Mouse (Mus musculus) C2C12 (cell line): Measurements from ENCODE around the gene Ado. TPM values are rescaled to one million over a fixed set of nuclear protein-coding genes. Genes with fewer than 3 reads are reported as not detected.

Experiments
- H3K27me3 ChIP-seq: one replicate; pipeline ENCODE4 v1.6.1; 2011; ENCODE audit not compliant: control insufficient read depth, insufficient read depth, insufficient read length
- H3K36me3 ChIP-seq: one replicate; pipeline ENCODE4 v1.6.1; 2011; ENCODE audit not compliant: control insufficient read depth, insufficient read depth
- H3K4me3 ChIP-seq: one replicate; pipeline ENCODE4 v1.5.1; 2011; ENCODE audit warnings: mild to moderate bottlenecking, control low read depth; ENCODE audit not compliant: poor library complexity, insufficient read depth, severe bottlenecking
- H3K79me2 ChIP-seq: one replicate; pipeline ENCODE4 v1.6.1; 2011; ENCODE audit not compliant: control insufficient read depth, insufficient read depth
- H3K79me3 ChIP-seq: one replicate; pipeline ENCODE4 v1.6.1; 2011; ENCODE audit warnings: low read depth, control low read depth
- H3ac ChIP-seq: one replicate; pipeline ENCODE3; 2011; ENCODE audit warnings: low read depth; ENCODE audit not compliant: control insufficient read depth, insufficient read length
- CEBPB ChIP-seq: IDR thresholded peaks from one replicate; pipeline ENCODE4 v1.6.1; 2011; ENCODE audit warnings: low read depth, mild to moderate bottlenecking, control low read depth, moderate library complexity
- CTCF ChIP-seq: IDR thresholded peaks from one replicate; pipeline ENCODE4 v1.5.1; 2011; ENCODE audit not compliant: control insufficient read depth, insufficient read depth, insufficient read length
- FOSL1 ChIP-seq: IDR thresholded peaks from one replicate; pipeline ENCODE4 v1.8.0; 2011; ENCODE audit warnings: mild to moderate bottlenecking, low read length; ENCODE audit not compliant: poor library complexity, insufficient read depth, severe bottlenecking
- MAX ChIP-seq: IDR thresholded peaks from one replicate; pipeline ENCODE4 v1.6.1; 2011; ENCODE audit warnings: mild to moderate bottlenecking, control low read depth
- MYOD1 ChIP-seq: IDR thresholded peaks from one replicate; pipeline ENCODE4 v1.6.1; 2011; ENCODE audit warnings: low read depth; ENCODE audit not compliant: control insufficient read depth, insufficient read length
- MYOG ChIP-seq: IDR thresholded peaks from one replicate; pipeline ENCODE4 v1.6.1; 2011; ENCODE audit not compliant: control insufficient read depth, insufficient read length; ENCODE audit errors: extremely low read depth
- USF1 ChIP-seq: IDR thresholded peaks from one replicate; pipeline ENCODE4 v1.6.1; 2011; ENCODE audit warnings: low read depth, mild to moderate bottlenecking, control low read depth, moderate library complexity
- polyA plus RNA-seq: library from polyadenylated mRNA; unstranded; fragments of >200 nt; fragmentation: generic; extraction: Trizol; gene quantifications from one replicate; pipeline ENCODE4 v1.2.1, GENCODE M21; 2012; ENCODE audit warnings: missing spikeins

The Ado gene
- polyA plus RNA-seq, 1 experiment = 26.3 TPM

DNA sequence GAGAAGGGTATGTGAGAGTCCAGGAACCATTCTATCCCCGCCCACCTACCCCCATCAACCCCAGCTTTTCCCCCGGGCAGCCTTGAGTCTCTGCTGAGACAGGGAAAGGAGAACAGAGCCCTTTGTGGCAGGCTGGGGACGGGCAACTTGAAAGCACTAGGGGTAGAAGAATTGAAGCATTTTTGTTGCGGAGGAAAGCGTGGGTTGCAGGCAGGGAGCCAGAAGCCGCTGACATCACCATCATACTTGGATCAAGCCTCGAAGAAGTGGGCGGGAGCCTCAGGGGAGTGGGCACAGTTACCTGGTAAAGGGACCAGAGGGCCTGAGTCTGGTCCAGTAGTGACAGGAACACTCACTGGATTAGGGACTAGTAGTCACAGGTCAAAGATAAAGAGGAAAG, 36.5 kb downstream of the Ado start:
- Histone ChIP-seq H3K27me3 (no peaks in the 10 kb centered on the region), H3K79me3 (no peaks in the 10 kb centered on the region), H3K36me3 (no peaks in the 10 kb centered on the region), H3K4me3 (no peak overlapping the region), H3ac (no peak overlapping the region), H3K79me2 (no peaks in the 10 kb centered on the region)
- TF ChIP-seq MAX = no peak
- TF ChIP-seq USF1 = no peak
- TF ChIP-seq CTCF = no peak
- TF ChIP-seq MYOD1 = no peak
- no peak for TF ChIP-seq FOSL1
- TF ChIP-seq CEBPB = no peak
- no peak for TF ChIP-seq MYOG

DNA sequence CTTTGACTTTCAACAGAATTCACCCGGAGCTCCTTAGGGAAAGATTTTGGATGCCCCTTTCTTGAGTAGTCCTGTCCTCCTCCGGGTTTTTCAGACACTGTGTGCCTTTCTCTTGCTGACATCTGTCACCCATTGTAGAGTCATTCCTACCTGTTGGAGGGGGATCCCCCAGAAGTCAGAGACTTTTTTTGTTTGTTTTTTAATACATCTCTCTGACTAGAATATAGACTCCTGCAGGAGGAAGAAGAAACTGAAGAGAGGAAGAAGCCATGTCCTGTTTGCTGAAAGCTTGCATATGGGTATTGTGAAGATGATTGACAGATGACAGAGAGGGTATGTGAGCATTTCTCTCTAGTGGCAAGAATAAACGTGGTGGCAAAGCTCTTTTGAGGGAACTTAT, 43.5 kb downstream of the Ado start:
- no peak overlapping the region for H3ac ChIP-seq
- H3K79me2 ChIP-seq = no peaks in the 10 kb centered on the region
- H3K4me3 ChIP-seq = no peak overlapping the region
- TF ChIP-seq MYOD1 = no peak
- no peak for TF ChIP-seq CEBPB
- TF ChIP-seq MAX = no peak
- no peak for TF ChIP-seq FOSL1
- no peak for TF ChIP-seq USF1
- TF ChIP-seq MYOG = no peak
- TF ChIP-seq CTCF = no peak
- no peaks in the 10 kb centered on the region for H3K27me3 ChIP-seq
- no peaks in the 10 kb centered on the region for H3K79me3 ChIP-seq
- no peaks in the 10 kb centered on the region for H3K36me3 ChIP-seq

DNA sequence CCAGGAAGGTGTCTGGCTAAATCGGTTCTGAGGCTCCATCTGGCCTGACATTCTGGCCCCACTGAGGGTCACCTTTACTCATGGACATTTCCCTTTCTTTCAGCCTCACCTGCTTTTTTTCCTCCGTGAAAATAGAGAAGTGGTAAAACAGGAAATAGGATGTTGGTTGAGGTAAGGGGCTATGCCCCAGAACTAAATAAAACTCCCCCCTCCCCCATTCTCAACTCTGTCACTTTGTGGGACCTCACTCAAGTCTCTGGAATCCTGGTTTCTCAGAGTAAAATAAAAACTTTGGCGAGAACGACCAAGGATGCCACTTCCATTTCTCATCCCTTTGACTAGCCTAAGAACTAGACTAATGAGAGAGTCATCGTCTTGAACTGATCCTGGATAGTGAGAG, 44.7 kb downstream of the Ado start:
- no peak for TF ChIP-seq CEBPB
- no peak for TF ChIP-seq MYOG
- no peak for TF ChIP-seq USF1
- TF ChIP-seq FOSL1 = no peak
- TF ChIP-seq CTCF = no peak
- no peak for TF ChIP-seq MAX
- TF ChIP-seq MYOD1 = no peak
- Histone ChIP-seq H3K36me3 (no peaks in the 10 kb centered on the region), H3ac (no peak overlapping the region), H3K79me3 (no peaks in the 10 kb centered on the region), H3K79me2 (no peaks in the 10 kb centered on the region), H3K27me3 (no peaks in the 10 kb centered on the region), H3K4me3 (no peak overlapping the region)

DNA sequence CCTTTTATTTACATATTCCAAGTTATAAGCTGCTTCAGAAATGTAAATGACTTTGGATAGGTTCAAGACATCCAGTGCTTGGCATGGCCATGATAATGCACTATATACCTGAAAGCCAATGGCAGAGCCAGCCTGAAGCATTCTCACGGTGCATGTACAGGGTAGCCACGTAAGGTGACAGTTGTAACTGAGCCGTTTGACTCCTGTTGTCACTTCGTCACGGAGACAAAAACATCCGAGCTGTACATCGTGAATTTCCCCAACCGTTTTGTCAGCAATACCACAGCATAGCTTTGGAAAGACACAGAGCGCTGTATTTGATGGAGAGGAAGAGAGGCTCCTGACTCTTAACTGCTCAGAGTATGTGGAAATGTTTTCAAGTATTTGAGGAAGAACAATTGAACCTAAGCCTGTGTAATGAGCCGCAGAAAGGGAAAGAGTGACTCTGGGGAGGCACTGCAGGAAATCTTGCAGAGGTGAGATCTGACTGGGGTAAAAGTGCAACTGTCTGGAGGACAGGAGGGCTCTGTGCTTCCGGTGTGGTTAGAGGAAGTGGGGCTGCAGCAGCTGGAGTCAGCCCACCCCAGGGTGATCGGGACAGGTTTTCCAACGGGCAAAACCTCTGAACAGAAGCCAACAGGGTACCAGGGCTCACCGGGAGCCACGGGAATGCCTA, 45.3 kb downstream of the Ado start:
- no peak overlapping the region for H3K4me3 ChIP-seq

DNA sequence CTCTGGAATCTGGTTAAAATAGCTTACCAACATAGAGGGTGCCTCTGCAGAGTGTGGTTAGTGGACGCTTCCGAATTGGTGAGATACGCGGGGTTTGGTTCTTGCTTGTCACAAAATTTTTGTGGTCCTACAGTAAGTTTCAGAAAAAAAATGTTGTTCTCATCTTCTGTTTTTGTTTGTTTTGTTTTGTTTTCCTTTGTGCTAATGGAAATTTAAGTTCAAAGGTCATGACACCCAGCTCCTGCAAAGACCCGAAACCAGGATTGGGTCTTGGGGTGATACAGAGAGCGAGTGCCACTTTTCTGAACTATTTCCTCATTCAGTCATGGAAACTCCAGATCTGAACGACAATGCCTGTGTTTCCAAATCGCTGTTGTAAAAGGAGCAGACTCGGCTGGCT, 50.8 kb downstream of the Ado start:
- Histone ChIP-seq H3K79me2 (no peaks in the 10 kb centered on the region), H3ac (no peak overlapping the region), H3K36me3 (no peaks in the 10 kb centered on the region), H3K79me3 (no peaks in the 10 kb centered on the region), H3K27me3 (no peaks in the 10 kb centered on the region), H3K4me3 (no peak overlapping the region)
- TF ChIP-seq USF1 = no peak
- no peak for TF ChIP-seq MYOG
- TF ChIP-seq FOSL1 = no peak
- TF ChIP-seq CTCF = no peak
- no peak for TF ChIP-seq MYOD1
- no peak for TF ChIP-seq CEBPB
- no peak for TF ChIP-seq MAX

More for the DNA sequence above, 45.3 kb downstream of the Ado start:
- TF ChIP-seq FOSL1 (no peak), CEBPB (no peak), CTCF (no peak), MYOD1 (no peak), MYOG (no peak), USF1 (no peak), MAX (no peak)
- H3K36me3 ChIP-seq = no peaks in the 10 kb centered on the region
- no peaks in the 10 kb centered on the region for H3K79me2 ChIP-seq
- no peaks in the 10 kb centered on the region for H3K27me3 ChIP-seq
- no peaks in the 10 kb centered on the region for H3K79me3 ChIP-seq
- no peak overlapping the region for H3ac ChIP-seq
